Mouse (Mus musculus) heart, embryonic 16.5 days (tissue): Measurements from ENCODE around the gene Rogdi. TPM values are rescaled to one million over a fixed set of nuclear protein-coding genes. Genes with fewer than 3 reads are reported as not detected.

Source experiments
- ATAC-seq: fragments of 200-750 bp; cut with Nextera tagmentation; replicated peaks from 2 replicates; pipeline ENCODE4 v1.8.0; 2017; ENCODE audit warnings: moderate number of reproducible peaks; ENCODE audit not compliant: insufficient read depth, low FRiP score; ENCODE audit errors: extremely low read depth
- H3K27ac ChIP-seq: fragments of 300-500 bp; sonication (generic); 2 replicates; pipeline ENCODE4 v1.5.1; 2014; ENCODE audit warnings: mild to moderate bottlenecking, low read length, control low read depth, moderate library complexity
- H3K27me3 ChIP-seq: fragments of 300-500 bp; sonication (generic); 2 replicates; pipeline ENCODE4 v1.6.1; 2014; ENCODE audit warnings: low read length, mixed read lengths; ENCODE audit not compliant: control insufficient read depth, insufficient read depth
- H3K36me3 ChIP-seq: fragments of 300-500 bp; sonication (generic); 2 replicates; pipeline ENCODE4 v1.6.1; 2014; ENCODE audit not compliant: control insufficient read depth, insufficient read depth
- H3K4me1 ChIP-seq: fragments of 300-500 bp; sonication (generic); 2 replicates; pipeline ENCODE4 v1.6.1; 2014; ENCODE audit warnings: low read length, mixed read lengths; ENCODE audit not compliant: control insufficient read depth, insufficient read depth
- H3K4me2 ChIP-seq: fragments of 300-500 bp; sonication (generic); 2 replicates; pipeline ENCODE4 v1.6.1; 2014; ENCODE audit warnings: low read depth, mild to moderate bottlenecking, control low read depth, low read length
- H3K4me3 ChIP-seq: fragments of 300-500 bp; sonication (generic); 2 replicates; pipeline ENCODE4 v1.5.1; 2014; ENCODE audit warnings: mild to moderate bottlenecking, control low read depth, low read length
- H3K9ac ChIP-seq: fragments of 300-500 bp; sonication (generic); 2 replicates; pipeline ENCODE4 v1.6.1; 2014; ENCODE audit warnings: low read length, control low read depth
- H3K9me3 ChIP-seq: fragments of 300-500 bp; sonication (generic); replicated peaks from 2 replicates; pipeline ENCODE4 v1.6.1; 2016; ENCODE audit warnings: low read length; ENCODE audit not compliant: control insufficient read depth
- WGBS: fragments of 180-500 bp; shearing (Covaris S2); extraction: QIAGEN DNeasy Blood & Tissue Kit; methylation state at CpG from one replicate; pipeline ENCODE4 v1.1.7; 2014; 5-methylcytosine and 5-hydroxymethylcytosine counted together
- polyA plus RNA-seq: library from polyadenylated mRNA; unstranded; fragments of >200 nt; fragmentation: Nextera tagmentation; extraction: Ambion mirVana; gene quantifications from 2 replicates; pipeline ENCODE4 v1.2.1, GENCODE M21; 2015

Rogdi gene
- polyA plus RNA-seq: 55.1 and 58.9 TPM in 2 replicates

- peaks cover 6% of the 10 kb centered on the region for H3K4me1 ChIP-seq
- H3K9me3 ChIP-seq: no peaks in the 10 kb centered on the region
- peak; percentile 99 for ATAC-seq
- peak within 1 kb of the TSS; percentile 51 for H3K27ac ChIP-seq
- H3K27me3 ChIP-seq: no peaks in the 10 kb centered on the region
- under 1% methylated on average over 62 of the region's 63 CpGs for WGBS
- peak within 1 kb of the TSS; percentile 95 for H3K4me2 ChIP-seq
- H3K4me3 ChIP-seq: peak within 1 kb of the TSS; percentile 78
- H3K9ac ChIP-seq: peak within 1 kb of the TSS; percentile 79
- H3K36me3 ChIP-seq: peaks cover 35% of the 10 kb centered on the region
Measured at GRCm38 (mm10) chr16:5013054-5013838, at the start of gene Rogdi. Gene Rogdi (minus strand): TSS chr16:5013553.

- Histone ChIP-seq H3K4me3 (no peak overlapping the region), H3K4me1 (no peaks in the 10 kb centered on the region), H3K36me3 (peaks cover 34% of the 10 kb centered on the region), H3K27ac (no peak overlapping the region), H3K9me3 (no peaks in the 10 kb centered on the region), H3K4me2 (no peak overlapping the region), H3K9ac (no peak overlapping the region), H3K27me3 (no peaks in the 10 kb centered on the region)
- 82% methylated on average over 1 of the region's 1 CpGs for WGBS
- no peak for ATAC-seq
Measured at GRCm38 (mm10) chr16:5058114-5058513, 44.8 kb upstream of the Rogdi start.

- Histone ChIP-seq H3K4me2 (peak overlapping the region; percentile 80), H3K9me3 (no peaks in the 10 kb centered on the region), H3K4me1 (peaks cover 22% of the 10 kb centered on the region), H3K4me3 (peak overlapping the region; percentile 98), H3K36me3 (peaks cover 22% of the 10 kb centered on the region), H3K27ac (peak overlapping the region; percentile 100), H3K9ac (peak overlapping the region; percentile 97), H3K27me3 (no peaks in the 10 kb centered on the region)
- peak; percentile 66 for ATAC-seq
- WGBS: under 1% methylated on average over 78 of the region's 78 CpGs
Measured at GRCm38 (mm10) chr16:5050251-5051110, 37.1 kb upstream of the Rogdi start.

GRCm38 (mm10) chr16:5049774-5050234 is 36.5 kb upstream of the Rogdi start, which contains the start of the genes Glyr1 and Ubn1:
Gene Glyr1 (minus strand): TSS chr16:5049863.
Gene Ubn1 (plus strand): TSS chr16:5050057.
- under 1% methylated on average over 56 of the region's 56 CpGs for WGBS
- H3K9ac ChIP-seq: peak within 1 kb of the TSS; percentile 97
- H3K27ac ChIP-seq: peak within 1 kb of the TSS; percentile 100
- H3K9me3 ChIP-seq: no peaks in the 10 kb centered on the region
- peak within 1 kb of the TSS; percentile 98 for H3K4me3 ChIP-seq
- peaks cover 22% of the 10 kb centered on the region for H3K4me1 ChIP-seq
- no peaks in the 10 kb centered on the region for H3K27me3 ChIP-seq
- peak; percentile 98 for ATAC-seq
- peaks cover 24% of the 10 kb centered on the region for H3K36me3 ChIP-seq
- peak within 1 kb of the TSS; percentile 96 for H3K4me2 ChIP-seq

GRCm38 (mm10) chr16:5049182-5049773 is 35.9 kb upstream of the Rogdi start:
- Histone ChIP-seq H3K9me3 (no peaks in the 10 kb centered on the region), H3K4me2 (peak overlapping the region; percentile 96), H3K9ac (peak overlapping the region; percentile 96), H3K27ac (peak overlapping the region; percentile 92), H3K4me1 (peaks cover 22% of the 10 kb centered on the region), H3K36me3 (peaks cover 26% of the 10 kb centered on the region), H3K27me3 (no peaks in the 10 kb centered on the region), H3K4me3 (peak overlapping the region; percentile 98)
- under 1% methylated on average over 38 of the region's 38 CpGs for WGBS
- peak; percentile 23 for ATAC-seq

- WGBS: 95% methylated on average over 3 of the region's 3 CpGs
- peaks cover 15% of the 10 kb centered on the region for H3K4me1 ChIP-seq
- ATAC-seq: no peak
- H3K9ac ChIP-seq: no peak overlapping the region
- H3K4me2 ChIP-seq: no peak overlapping the region
- H3K27me3 ChIP-seq: no peaks in the 10 kb centered on the region
- H3K27ac ChIP-seq: no peak overlapping the region
- H3K4me3 ChIP-seq: no peak overlapping the region
- H3K36me3 ChIP-seq: peaks cover 40% of the 10 kb centered on the region
- no peaks in the 10 kb centered on the region for H3K9me3 ChIP-seq
Measured at GRCm38 (mm10) chr16:5045322-5045721, 32.0 kb upstream of the Rogdi start.

- H3K4me3 ChIP-seq: no peak overlapping the region
- no peaks in the 10 kb centered on the region for H3K27me3 ChIP-seq
- H3K9me3 ChIP-seq: no peaks in the 10 kb centered on the region
- H3K27ac ChIP-seq: no peak overlapping the region
- no peak for ATAC-seq
- H3K4me2 ChIP-seq: no peak overlapping the region
- peaks cover 71% of the 10 kb centered on the region for H3K36me3 ChIP-seq
- H3K9ac ChIP-seq: no peak overlapping the region
- no peaks in the 10 kb centered on the region for H3K4me1 ChIP-seq
- WGBS: 78% methylated on average over 5 of the region's 5 CpGs
Measured at GRCm38 (mm10) chr16:5036649-5037234, 23.4 kb upstream of the Rogdi start.

GRCm38 (mm10) chr16:5035591-5035990 is 22.2 kb upstream of the Rogdi start:
- no peaks in the 10 kb centered on the region for H3K9me3 ChIP-seq
- H3K27me3 ChIP-seq: no peaks in the 10 kb centered on the region
- no peak overlapping the region for H3K4me2 ChIP-seq
- no peak overlapping the region for H3K9ac ChIP-seq
- H3K27ac ChIP-seq: no peak overlapping the region
- H3K4me1 ChIP-seq: no peaks in the 10 kb centered on the region
- no peak overlapping the region for H3K4me3 ChIP-seq
- WGBS: 94% methylated on average over 3 of the region's 3 CpGs
- peaks cover 74% of the 10 kb centered on the region for H3K36me3 ChIP-seq
- no peak for ATAC-seq
